Mouse (Mus musculus): Measurements from ENCODE around the gene Lamb2.

DNA sequence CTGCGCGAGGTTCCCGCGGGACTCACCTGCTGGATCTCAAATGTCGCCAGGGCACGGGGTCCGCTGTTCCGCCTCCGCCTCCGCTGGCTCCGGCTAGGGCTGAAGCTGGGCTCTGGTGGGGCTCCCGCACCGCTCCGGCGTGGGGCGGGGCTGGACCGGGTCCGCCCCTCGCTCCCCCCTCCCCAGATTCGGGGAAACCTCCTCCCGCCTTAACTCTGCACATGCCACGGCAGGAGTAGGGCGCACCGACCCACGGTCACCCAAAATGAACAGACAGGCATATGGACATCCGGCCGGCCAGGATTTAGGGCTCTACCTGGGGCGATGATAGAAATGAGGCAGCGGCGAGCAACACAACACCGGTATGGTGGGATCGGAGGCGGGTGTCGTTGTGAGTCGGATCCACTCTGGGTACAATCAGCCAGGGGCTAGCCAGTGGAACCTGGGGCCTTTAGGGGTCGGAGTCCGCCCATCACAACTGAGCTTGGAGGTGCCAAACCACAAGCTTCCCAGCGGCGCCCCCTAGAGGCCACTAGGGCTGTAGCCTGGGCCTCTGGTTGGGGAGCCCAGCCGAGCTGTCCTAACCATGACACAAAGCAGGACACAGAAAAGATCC lies 27.1 kb upstream of the Lamb2 start:
- no peak for TF ChIP-seq GATA1 (IDR thresholded peaks at IDR 0.05; ENCODE audit: borderline replicate concordance, low read length)
- no peak for TF ChIP-seq FLI1 (IDR thresholded peaks at IDR 0.05; ENCODE audit: low read length)
